Mouse (Mus musculus) cerebellum, adult 2 months (tissue): ENCODE data around the gene Kazn.

Source experiments
- CTCF ChIP-seq: fragments of 200-500 bp; IDR thresholded peaks from 2 replicates; pipeline ENCODE4 v1.5.1; 2011; ENCODE audit warnings: low read depth, mild to moderate bottlenecking, control low read depth, low read length, moderate library complexity, borderline replicate concordance; ENCODE audit not compliant: insufficient read depth
- POLR2A ChIP-seq: fragments of 200-500 bp; IDR thresholded peaks from 2 replicates; pipeline ENCODE4 v1.6.1; 2011; ENCODE audit warnings: low read length, control low read depth, borderline replicate concordance; ENCODE audit not compliant: insufficient read depth

GRCm38 (mm10) chr4:142242164-142242563 is 3.0 kb upstream of the Kazn start:
- no peak for TF ChIP-seq CTCF
- TF ChIP-seq POLR2A: no peak
